Mouse (Mus musculus): ENCODE data around the gene Cap2. TPM values are rescaled to one million over a fixed set of nuclear protein-coding genes. Genes with fewer than 3 reads are reported as not detected.

Gene Cap2
- total and polyA plus RNA-seq, 3 experiments: 14.8 to 120 (median 22.3) TPM

GRCm38 (mm10) chr13:46699372-46699771, 197.7 kb downstream of the Cap2 start:
- Histone ChIP-seq H3K9ac (ENCODE audit: control insufficient read depth, low read depth, low read length, poor library complexity, severe bottlenecking) (no peak overlapping the region), H3K4me1 (ENCODE audit: control insufficient read depth in 1 of 2, insufficient read depth in 2 of 2, low read length in 2 of 2) (peaks cover 2 to 8% of the 10 kb centered on the region in 2 experiments; a peak in 2 of 4 replicates), H3K27ac (ENCODE audit: control insufficient read depth, low read depth, low read length) (no peak overlapping the region), H3K79me2 (ENCODE audit: control insufficient read depth, insufficient read depth, low read length, poor library complexity) (peaks cover 9% of the 10 kb centered on the region), H3K9me3 (replicated peaks; ENCODE audit: insufficient read depth, low read length) (no peaks in the 10 kb centered on the region), H3K36me3 (ENCODE audit: control insufficient read depth in 1 of 2, insufficient read depth in 2 of 2, low read length in 2 of 2) (peaks cover 32 to 68% of the 10 kb centered on the region in 2 experiments), H3K27me3 (ENCODE audit: control insufficient read depth in 1 of 2, insufficient read depth in 2 of 2, low read length in 2 of 2) (no peaks in the 10 kb centered on the region), H3K4me3 (ENCODE audit: control insufficient read depth in 1 of 2, insufficient read depth in 1 of 2, low read depth in 2 of 2, low read length in 2 of 2) (no peak overlapping the region)
- DNase-seq (ENCODE audit: low read depth, low spot score): no peak
- no peak for TF ChIP-seq SMC3 (IDR thresholded peaks at IDR 0.05; ENCODE audit: low read depth, low read length)
- no peak for TF ChIP-seq JUND (IDR thresholded peaks at IDR 0.05; ENCODE audit: low read depth, low read length)
- no peak for TF ChIP-seq GABPA (IDR thresholded peaks at IDR 0.05; ENCODE audit: low read depth, low read length)
- no peak for TF ChIP-seq ETS1 (IDR thresholded peaks at IDR 0.05; ENCODE audit: low read depth, low read length)
- no peak for TF ChIP-seq CHD1 (IDR thresholded peaks at IDR 0.05; ENCODE audit: low read depth, low read length)
- TF ChIP-seq GATA1 (IDR thresholded peaks at IDR 0.05; ENCODE audit: low read depth, low read length): no peak
- TF ChIP-seq ZKSCAN1 (IDR thresholded peaks at IDR 0.05; ENCODE audit: low read depth, low read length): no peak
- no peak for TF ChIP-seq EP300 (IDR thresholded peaks at IDR 0.05; ENCODE audit: low read depth in 1 of 2, low read length in 2 of 2)
- TF ChIP-seq UBTF (IDR thresholded peaks at IDR 0.05; ENCODE audit: borderline replicate concordance, insufficient read depth, low read depth, low read length): no peak
- TF ChIP-seq RCOR1 (IDR thresholded peaks at IDR 0.05; ENCODE audit: low read depth, low read length): no peak
- TF ChIP-seq MEF2A (IDR thresholded peaks at IDR 0.05; ENCODE audit: extremely low read depth, insufficient replicate concordance, low read depth, low read length, poor library complexity, severe bottlenecking): no peak
- no peak for TF ChIP-seq TAL1 (IDR thresholded peaks at IDR 0.05; ENCODE audit: low read length)
- no peak for TF ChIP-seq POLR2AphosphoS5 (IDR thresholded peaks at IDR 0.05; ENCODE audit: borderline replicate concordance, low read depth, low read length)

Other genes with a start within 250 kb of the Cap2 start
- not detected in 2 replicates for gene Stmnd1, start 228.1 kb upstream of the Cap2 start, total RNA-seq (2012; rRNA removed)
- not detected for gene Stmnd1, start 228.1 kb upstream of the Cap2 start, polyA plus RNA-seq (2012; ENCODE audit: insufficient read depth in 1 of 2, insufficient read length in 2 of 2, low read depth in 1 of 2, low replicate concordance in 2 of 2, missing spikeins in 1 of 2)
- gene Rbm24, start 83.4 kb upstream of the Cap2 start, total RNA-seq (2012; rRNA removed): not detected in 2 replicates
- gene Rbm24, start 83.4 kb upstream of the Cap2 start, polyA plus RNA-seq (2012; ENCODE audit: insufficient read depth in 1 of 2, insufficient read length in 2 of 2, low read depth in 1 of 2, low replicate concordance in 2 of 2, missing spikeins in 1 of 2): not detected
- gene Fam8a1, start 167.7 kb downstream of the Cap2 start, total RNA-seq (2012; rRNA removed): 7.5 and 8.4 TPM in 2 replicates
- gene Fam8a1, start 167.7 kb downstream of the Cap2 start, polyA plus RNA-seq (2012; ENCODE audit: insufficient read depth in 1 of 2, insufficient read length in 2 of 2, low read depth in 1 of 2, low replicate concordance in 2 of 2, missing spikeins in 1 of 2): 10 to 100 TPM in 1 of 2 experiments, not detected in 1; 16.5 TPM
- 64.6 and 66.1 TPM in 2 replicates for gene Nup153, start 226.1 kb downstream of the Cap2 start, total RNA-seq (2012; rRNA removed)
- 100 to 1,000 TPM in 1 of 2 experiments, 10 to 100 TPM in 1; 82.8 to 221 TPM for gene Nup153, start 226.1 kb downstream of the Cap2 start, polyA plus RNA-seq (2012; ENCODE audit: insufficient read depth in 1 of 2, insufficient read length in 2 of 2, low read depth in 1 of 2, low replicate concordance in 2 of 2, missing spikeins in 1 of 2)